Mouse (Mus musculus): ENCODE results near the gene Cmtm3.
A peak's percentile ranks its signal among the peaks of the same experiment; 100 is the strongest.
"Not testable (repeated sequence)": the region's sequence is repeated elsewhere in the genome, so short reads cannot be mapped to it uniquely, and the experiment has no call there.

The Cmtm3 gene

GRCm38 (mm10) chr8:104339229-104339982 lies at the start of gene Cmtm3:
TSS of gene Cmtm3 (plus strand) at chr8:104339410.
- DNase-seq (ENCODE audit: low read depth), result peak; percentile 23

DNA sequence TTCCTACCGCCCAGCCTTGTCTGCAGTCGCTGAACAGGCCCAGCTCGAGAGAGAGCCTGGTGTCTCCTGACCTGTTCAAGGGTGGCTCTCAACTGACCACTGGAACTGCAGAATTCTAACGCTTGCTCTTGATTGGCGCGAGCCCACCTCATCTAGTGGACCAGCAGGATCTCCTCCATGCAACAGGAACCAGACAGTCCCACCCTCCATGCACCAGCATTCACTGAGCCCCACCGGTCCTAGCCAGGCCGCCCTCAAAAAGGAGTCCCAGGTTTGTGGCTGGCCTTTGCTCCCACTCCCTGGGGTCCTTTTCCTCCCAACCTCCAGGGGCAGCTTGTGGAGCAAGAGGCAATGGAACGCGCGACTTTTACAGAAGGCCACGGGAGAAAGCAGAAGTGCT lies 46.1 kb upstream of the Cmtm3 start, which contains the start of gene Cmtm2a:
Gene Cmtm2a, minus strand, starts transcription at position 101 of the 400 bp plus-strand sequence.
- DNase-seq (ENCODE audit: low read depth), result not testable (repeated sequence)

DNA sequence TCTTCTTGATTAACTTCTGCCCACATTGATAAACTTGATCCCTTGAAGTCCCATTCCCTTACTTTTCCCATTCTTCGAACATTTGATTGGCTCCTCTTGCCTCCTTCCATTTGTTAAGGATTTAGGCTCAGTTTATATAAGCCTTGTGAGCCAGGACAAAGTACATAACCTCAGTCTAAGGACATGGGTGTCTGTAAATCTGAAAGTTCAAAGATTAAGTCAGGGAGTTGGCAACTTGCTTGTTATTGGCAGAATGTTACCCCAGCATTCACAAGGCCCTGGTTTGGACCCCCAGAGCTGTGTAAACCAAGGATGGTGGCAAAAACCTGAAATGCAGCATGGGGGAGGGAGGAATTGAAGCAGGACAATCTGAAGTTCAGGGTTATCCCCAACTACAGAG lies 44.8 kb upstream of the Cmtm3 start:
- DNase-seq (ENCODE audit: low read depth), result no peak

DNA sequence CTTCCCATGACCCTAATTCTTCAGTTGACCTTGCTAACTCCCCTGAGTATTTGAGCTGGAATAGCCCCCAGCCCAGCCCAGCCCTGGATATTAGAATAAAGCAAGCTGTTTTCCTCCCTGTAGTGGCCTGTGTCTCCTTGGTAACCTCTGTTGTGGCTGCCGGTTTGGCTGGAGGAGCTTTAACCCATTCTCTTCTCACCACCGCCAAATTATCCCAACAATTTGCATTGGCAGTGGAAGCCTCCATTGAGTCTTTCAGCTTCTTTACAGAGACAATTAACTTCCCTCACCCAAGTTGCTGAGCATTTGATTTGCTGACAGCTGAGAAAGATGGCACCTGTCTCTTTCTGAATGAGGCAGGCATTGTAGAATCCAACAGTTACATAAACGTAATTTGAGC lies 37.6 kb upstream of the Cmtm3 start:
- DNase-seq (ENCODE audit: low read depth), result not testable (repeated sequence)

- DNase-seq (ENCODE audit: low read depth), result not testable (repeated sequence)
Measured at GRCm38 (mm10) chr8:104302536-104302935, 36.7 kb upstream of the Cmtm3 start.

DNA sequence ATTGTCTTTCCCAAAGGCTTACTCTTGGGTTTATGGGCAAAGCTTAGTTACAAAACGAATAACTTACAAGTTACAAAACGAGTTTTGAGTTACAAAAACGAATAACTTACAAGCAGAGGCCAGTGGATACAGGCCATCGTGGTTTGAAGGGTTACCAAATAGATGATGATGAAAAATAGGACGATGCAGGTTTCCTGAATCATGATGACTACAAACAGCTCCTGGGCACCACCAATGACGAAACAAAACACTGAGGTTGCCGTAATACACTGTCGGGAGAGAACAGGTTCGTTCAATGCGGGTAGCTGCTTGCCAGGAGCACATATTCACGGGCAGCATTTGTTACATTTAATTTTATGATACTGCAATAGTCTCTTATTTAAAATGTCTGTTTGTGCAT lies 34.2 kb upstream of the Cmtm3 start:
- no peak for DNase-seq (ENCODE audit: low read depth)

GRCm38 (mm10) chr8:104308341-104308740 lies 30.9 kb upstream of the Cmtm3 start:
- DNase-seq (ENCODE audit: low read depth), result not testable (repeated sequence)

GRCm38 (mm10) chr8:104309441-104310155 lies 29.6 kb upstream of the Cmtm3 start, which contains the start of the genes Gm45711 and Cmtm1:
TSS of gene Gm45711 (minus strand) at chr8:104310081.
TSS of gene Cmtm1 (minus strand) at chr8:104310145.
- not testable (repeated sequence) for DNase-seq (ENCODE audit: low read depth)

DNA sequence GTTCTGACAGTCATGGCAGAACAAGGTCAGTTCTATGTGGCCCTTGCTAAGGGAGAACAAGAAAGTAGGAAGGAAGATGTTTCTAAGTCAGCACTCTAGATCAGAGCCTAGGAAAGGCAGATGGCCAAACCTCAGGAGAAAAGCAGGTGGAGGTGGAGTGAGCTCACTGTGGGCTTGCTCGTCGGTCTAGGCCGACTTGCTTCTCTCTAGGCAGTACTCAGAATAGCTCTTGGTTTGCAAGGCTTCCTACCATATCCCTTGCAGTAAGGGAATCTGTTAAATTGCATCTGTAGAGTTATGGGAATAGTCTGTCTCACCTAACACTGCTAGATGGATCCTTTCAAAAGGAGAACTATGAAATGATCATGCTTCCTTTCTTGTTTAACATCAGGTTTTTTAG lies 27.2 kb upstream of the Cmtm3 start:
- not testable (repeated sequence) for DNase-seq (ENCODE audit: low read depth)

DNA sequence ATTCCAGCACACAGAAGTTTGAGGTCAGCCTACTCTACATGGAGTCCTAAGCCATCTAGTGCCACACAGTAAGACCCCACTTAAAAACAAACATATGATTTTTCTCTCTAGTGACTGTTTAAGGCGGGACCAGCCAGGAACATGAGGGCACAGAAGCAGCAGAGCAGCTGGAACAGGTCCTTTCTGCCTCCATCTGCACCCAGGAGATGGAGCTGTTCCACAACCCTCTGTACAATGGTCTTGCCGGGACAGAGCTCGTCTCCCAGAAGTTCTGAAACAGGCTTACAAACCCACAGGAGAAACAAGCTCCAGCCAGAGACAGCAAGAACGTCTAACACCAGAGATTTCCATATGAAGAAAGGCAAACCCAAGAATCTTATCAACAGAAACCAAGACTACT lies 25.9 kb upstream of the Cmtm3 start:
- DNase-seq (ENCODE audit: low read depth), result no peak

DNA sequence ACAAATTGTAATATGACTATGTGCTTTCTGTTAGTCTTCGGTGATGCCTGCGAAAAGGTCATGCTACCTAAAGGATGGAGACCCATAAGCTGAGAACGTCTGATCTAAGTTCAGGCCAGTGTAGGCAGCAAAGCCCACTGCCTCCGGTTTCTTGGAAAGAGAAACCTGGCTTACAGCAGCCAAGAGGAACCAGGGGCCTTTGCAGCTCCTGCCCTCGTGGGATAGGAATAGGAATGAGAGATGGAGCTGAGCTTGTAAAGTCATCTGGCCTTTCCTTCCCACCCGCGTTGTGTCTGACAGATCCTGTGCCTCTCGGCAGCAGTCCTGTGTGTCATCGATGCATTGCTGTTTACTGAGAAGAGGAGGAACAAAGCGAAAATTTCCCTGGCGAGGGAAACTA lies 17.9 kb upstream of the Cmtm3 start, which contains the start of gene Gm11020:
Gene Gm11020, plus strand, starts transcription at position 301 of the 400 bp plus-strand sequence.
- not testable (repeated sequence) for DNase-seq (ENCODE audit: low read depth)

- not testable (repeated sequence) for DNase-seq (ENCODE audit: low read depth)
Measured at GRCm38 (mm10) chr8:104321930-104322329, 17.3 kb upstream of the Cmtm3 start, which contains the start of gene Cmtm2b. TSS of gene Cmtm2b (plus strand) at chr8:104322230.

GRCm38 (mm10) chr8:104332665-104333631 lies 6.3 kb upstream of the Cmtm3 start:
- no peak for DNase-seq (ENCODE audit: low read depth)

DNA sequence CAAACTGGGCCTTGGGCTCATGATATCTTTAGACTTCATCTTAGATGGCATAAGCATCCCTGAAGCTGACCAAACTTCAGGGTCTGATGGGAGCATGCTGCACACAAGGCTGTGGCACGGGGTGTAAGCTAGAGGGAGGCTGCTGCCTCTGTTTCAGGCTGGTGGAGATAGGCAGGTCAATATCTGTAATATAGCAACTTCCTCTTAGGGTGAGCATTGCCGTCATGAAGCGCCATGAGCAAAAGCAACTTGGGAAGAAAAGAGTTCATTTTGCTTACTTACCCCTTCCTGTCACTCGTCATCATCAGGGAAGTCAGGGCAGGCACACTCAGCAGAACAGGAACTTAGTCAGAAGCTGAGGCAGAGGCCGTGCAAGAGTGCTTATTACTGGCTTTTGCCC lies 5.4 kb upstream of the Cmtm3 start:
- no peak for DNase-seq (ENCODE audit: low read depth)

GRCm38 (mm10) chr8:104334196-104334595 lies 5.0 kb upstream of the Cmtm3 start:
- DNase-seq (ENCODE audit: low read depth), result no peak

GRCm38 (mm10) chr8:104336806-104337205 lies 2.4 kb upstream of the Cmtm3 start:
- no peak for DNase-seq (ENCODE audit: low read depth)

DNA sequence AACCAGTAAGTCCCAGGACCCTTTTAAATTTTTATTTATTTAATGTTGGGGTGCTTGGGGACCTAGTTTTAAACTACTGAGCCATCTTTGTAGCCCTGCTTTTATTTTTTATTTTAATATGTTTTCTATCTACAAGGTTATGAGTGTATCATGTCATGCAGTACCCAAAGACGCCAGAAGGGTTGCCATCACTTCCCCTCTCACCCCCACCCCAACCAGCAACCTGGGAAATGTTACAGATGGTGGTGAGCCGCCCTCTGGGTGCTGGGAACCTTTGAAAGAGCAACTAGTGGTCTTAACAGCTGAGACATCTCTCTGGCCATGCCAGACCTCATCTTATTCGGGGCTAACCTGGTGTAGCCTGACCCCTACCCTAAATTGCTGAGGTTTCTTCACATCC lies 1.3 kb upstream of the Cmtm3 start:
- peak; percentile 63 for DNase-seq (ENCODE audit: low read depth)

GRCm38 (mm10) chr8:104339983-104340232 lies 698 bp downstream of the Cmtm3 start:
- DNase-seq (ENCODE audit: low read depth), result no peak

- peak; percentile 89 for DNase-seq (ENCODE audit: low read depth)
Measured at GRCm38 (mm10) chr8:104340233-104341105, 1.3 kb downstream of the Cmtm3 start.

DNA sequence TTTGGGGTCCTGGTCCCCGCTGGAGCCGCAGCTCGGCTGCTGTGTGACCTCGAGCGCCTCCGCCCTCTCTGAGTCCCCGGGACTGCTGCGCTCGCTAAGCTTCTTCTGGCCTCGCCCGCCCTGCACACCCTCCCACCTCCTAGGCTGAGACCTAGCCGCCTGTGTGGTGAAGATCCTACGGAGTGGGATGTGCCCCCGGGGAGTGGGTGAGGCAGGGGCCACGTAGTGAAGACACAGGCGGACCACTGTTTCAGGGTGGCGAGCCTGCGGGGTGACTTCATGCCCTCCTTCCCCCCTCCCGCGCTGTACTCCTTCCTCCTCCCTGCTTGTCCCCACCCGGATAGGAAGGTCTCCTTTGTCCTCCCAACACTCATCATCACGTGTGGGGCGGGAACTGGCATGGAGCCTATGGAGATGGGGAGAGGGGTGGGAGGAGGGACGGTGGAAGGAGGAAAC lies 1.9 kb downstream of the Cmtm3 start:
- DNase-seq (ENCODE audit: low read depth), result no peak

DNA sequence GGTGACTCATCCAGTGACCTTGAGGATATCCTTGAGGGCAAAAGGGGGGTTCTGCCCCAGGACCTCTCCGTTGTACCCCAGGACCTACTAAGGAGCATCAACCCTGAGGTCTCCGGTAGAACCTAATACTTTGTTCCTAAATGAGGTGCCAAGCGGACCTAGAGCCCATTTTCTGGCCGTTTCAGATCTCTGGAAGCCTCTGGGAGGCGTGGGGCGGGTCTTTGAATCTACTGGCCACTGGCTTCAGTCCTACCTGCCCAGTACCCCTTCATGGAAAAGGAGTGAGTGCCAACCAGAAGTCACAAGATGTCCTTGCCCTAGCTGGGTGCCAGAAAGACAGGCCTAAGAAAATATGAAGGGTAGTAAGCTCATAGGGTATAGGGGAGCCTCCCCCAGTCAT lies 2.5 kb downstream of the Cmtm3 start:
- no peak for DNase-seq (ENCODE audit: low read depth)
